Mouse (Mus musculus) embryonic facial prominence, embryonic 12.5 days (tissue): ENCODE results near the gene St6galnac5. TPM values are rescaled to one million over a fixed set of nuclear protein-coding genes. Genes with fewer than 3 reads are reported as not detected.

Source experiments
- ATAC-seq: fragments of 200-750 bp; cut with Nextera tagmentation; 2 replicates; pipeline ENCODE4 v1.8.0; 2017; ENCODE audit not compliant: insufficient number of reproducible peaks, insufficient read depth, low FRiP score, low TSS enrichment
- H3K27ac ChIP-seq: fragments of 300-500 bp; sonication (generic); 2 replicates; pipeline ENCODE4 v1.5.1; 2016; ENCODE audit warnings: mild to moderate bottlenecking
- H3K27me3 ChIP-seq: fragments of 300-500 bp; sonication (generic); 2 replicates; pipeline ENCODE4 v1.6.1; 2016; ENCODE audit warnings: mild to moderate bottlenecking, moderate library complexity
- H3K36me3 ChIP-seq: fragments of 300-500 bp; sonication (generic); 2 replicates; pipeline ENCODE4 v1.6.1; 2016; ENCODE audit warnings: mild to moderate bottlenecking
- H3K4me1 ChIP-seq: fragments of 300-500 bp; sonication (generic); 2 replicates; pipeline ENCODE4 v1.6.1; 2016
- H3K4me2 ChIP-seq: fragments of 300-500 bp; sonication (generic); replicated peaks from 2 replicates; pipeline ENCODE4 v1.6.1; 2016; ENCODE audit warnings: mild to moderate bottlenecking, moderate library complexity
- H3K4me3 ChIP-seq: fragments of 300-500 bp; sonication (generic); 2 replicates; pipeline ENCODE4 v1.5.1; 2016; ENCODE audit warnings: mild to moderate bottlenecking
- H3K9ac ChIP-seq: fragments of 300-500 bp; sonication (generic); 2 replicates; pipeline ENCODE4 v1.6.1; 2016; ENCODE audit warnings: mild to moderate bottlenecking, moderate library complexity
- H3K9me3 ChIP-seq: fragments of 300-500 bp; sonication (generic); 2 replicates; pipeline ENCODE4 v1.6.1; 2016; ENCODE audit warnings: mild to moderate bottlenecking, moderate library complexity
- WGBS: fragments of 180-500 bp; shearing (Covaris S2); methylation state at CpG from one replicate; pipeline ENCODE4 v1.1.7; 2016; 5-methylcytosine and 5-hydroxymethylcytosine counted together
- polyA plus RNA-seq: library from polyadenylated mRNA; unstranded; fragments of >200 nt; fragmentation: Nextera tagmentation; extraction: Ambion mirVana; gene quantifications from 2 replicates; pipeline ENCODE4 v1.2.1, GENCODE M21; 2016

Gene St6galnac5
- polyA plus RNA-seq, 1 experiment from 2014 or later: 2.4 TPM

GRCm38 (mm10) chr3:152855006-152855614 is 126.9 kb downstream of the St6galnac5 start:
- Histone ChIP-seq H3K4me3 (no peak overlapping the region), H3K9ac (no peak overlapping the region), H3K27me3 (no peaks in the 10 kb centered on the region), H3K27ac (no peak overlapping the region), H3K4me1 (peaks cover 9% of the 10 kb centered on the region), H3K9me3 (no peaks in the 10 kb centered on the region), H3K36me3 (no peaks in the 10 kb centered on the region), H3K4me2 (no peak overlapping the region)
- WGBS: 39% methylated on average over 12 of the region's 12 CpGs
- no peak for ATAC-seq

DNA sequence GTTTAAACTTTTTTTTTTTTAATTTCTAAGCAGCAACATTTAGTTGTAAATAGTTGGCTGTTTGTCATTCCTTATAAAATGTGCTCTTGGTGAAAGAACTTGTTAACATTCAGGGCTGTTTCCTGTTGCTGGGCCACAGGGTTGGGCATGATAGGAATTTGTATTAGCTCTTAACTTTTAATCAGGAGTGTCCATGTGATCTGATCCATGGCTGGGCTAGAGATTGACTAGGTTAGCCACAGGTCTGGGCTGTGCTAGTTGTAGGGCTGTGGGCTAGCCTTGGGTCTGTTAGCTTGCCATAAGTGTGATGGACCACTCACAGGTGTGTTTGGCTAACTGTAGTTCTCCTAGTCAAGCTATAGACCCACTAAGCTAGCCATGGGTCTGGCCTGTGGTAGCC is 138.1 kb downstream of the St6galnac5 start:
- no peaks in the 10 kb centered on the region for H3K27me3 ChIP-seq
- H3K4me3 ChIP-seq: no peak overlapping the region
- no peaks in the 10 kb centered on the region for H3K9me3 ChIP-seq
- no peak for ATAC-seq
- H3K27ac ChIP-seq: no peak overlapping the region
- 0 out of 2 replicates have a peak, but pooled peaks cover 6% of the 10 kb centered on the region for H3K4me1 ChIP-seq
- no peaks in the 10 kb centered on the region for H3K36me3 ChIP-seq
- H3K4me2 ChIP-seq: no peak overlapping the region
- H3K9ac ChIP-seq: no peak overlapping the region

DNA sequence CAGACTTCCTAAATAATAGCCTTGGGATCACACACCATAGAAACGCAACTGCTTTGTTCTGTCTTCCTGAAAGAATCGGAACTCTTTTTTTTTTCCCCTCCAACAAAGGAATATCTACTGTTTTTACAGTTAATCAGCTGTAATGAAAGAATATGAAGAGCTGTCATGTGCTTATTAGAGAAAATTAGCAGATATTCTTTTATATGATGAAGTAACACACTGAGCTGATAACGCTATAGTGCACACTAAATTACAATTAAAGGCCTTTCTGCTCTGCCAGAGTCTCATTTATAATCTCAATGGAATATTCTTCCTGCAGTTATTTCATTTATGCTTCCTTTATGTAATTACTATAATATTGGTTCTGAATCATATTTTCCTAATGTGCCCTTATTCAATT is 139.4 kb downstream of the St6galnac5 start:
- ATAC-seq: no peak
- Histone ChIP-seq H3K36me3 (no peaks in the 10 kb centered on the region), H3K4me3 (no peak overlapping the region), H3K4me2 (no peak overlapping the region), H3K9ac (no peak overlapping the region), H3K4me1 (0 out of 2 replicates have a peak, but pooled peaks cover 6% of the 10 kb centered on the region), H3K9me3 (no peaks in the 10 kb centered on the region), H3K27me3 (no peaks in the 10 kb centered on the region), H3K27ac (no peak overlapping the region)
- WGBS: 80% methylated on average over 3 of the region's 3 CpGs

DNA sequence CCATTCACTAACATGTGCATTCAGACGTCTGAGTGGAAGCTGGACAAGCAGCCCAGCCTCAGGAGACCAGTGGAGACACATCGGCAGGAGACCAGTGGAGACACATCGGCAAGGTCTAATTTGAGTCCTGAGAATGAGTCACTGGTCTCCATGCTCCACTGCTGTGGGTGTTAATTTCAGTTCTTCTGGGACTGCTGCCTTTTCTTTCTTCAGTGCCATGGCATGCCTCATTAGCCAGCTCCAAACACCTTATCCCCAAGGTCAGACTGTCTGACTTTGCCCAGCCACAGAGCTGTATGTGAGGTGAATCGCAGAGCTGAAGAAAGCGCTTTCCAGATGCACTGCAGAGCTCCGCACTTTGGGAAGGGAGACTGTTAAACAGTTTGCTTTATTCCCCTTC is 140.8 kb downstream of the St6galnac5 start:
- Histone ChIP-seq H3K36me3 (no peaks in the 10 kb centered on the region), H3K4me2 (no peak overlapping the region), H3K27ac (no peak overlapping the region), H3K9me3 (no peaks in the 10 kb centered on the region), H3K9ac (no peak overlapping the region), H3K27me3 (no peaks in the 10 kb centered on the region), H3K4me3 (no peak overlapping the region), H3K4me1 (no peaks in the 10 kb centered on the region)
- no peak for ATAC-seq
- 82% methylated on average over 6 of the region's 6 CpGs for WGBS

- Histone ChIP-seq H3K36me3 (no peaks in the 10 kb centered on the region), H3K4me3 (no peak overlapping the region), H3K4me2 (no peak overlapping the region), H3K9ac (no peak overlapping the region), H3K27me3 (no peaks in the 10 kb centered on the region), H3K9me3 (no peaks in the 10 kb centered on the region), H3K4me1 (no peaks in the 10 kb centered on the region), H3K27ac (no peak overlapping the region)
- ATAC-seq: no peak
- WGBS: 88% methylated on average over 1 of the region's 1 CpGs
Observed at GRCm38 (mm10) chr3:152837938-152838337, 144.1 kb downstream of the St6galnac5 start.

DNA sequence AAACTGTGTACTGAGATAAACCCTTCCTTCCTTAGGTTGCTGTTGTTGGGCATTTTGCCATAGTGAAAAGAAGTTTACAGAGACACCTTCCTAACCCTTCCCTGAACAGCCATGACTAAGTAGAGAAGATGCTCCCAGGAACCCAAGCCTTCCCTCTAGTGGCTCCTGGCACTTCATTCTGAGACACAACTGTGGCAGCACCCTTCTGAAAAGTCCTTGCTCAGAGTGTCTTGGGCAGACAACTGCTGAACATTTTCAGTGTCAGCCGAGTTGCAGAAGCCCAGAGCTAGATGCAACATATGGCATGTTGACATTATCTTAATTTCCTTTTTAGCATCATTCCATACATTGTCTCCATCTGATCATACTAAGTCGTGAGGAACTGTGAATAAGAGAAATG is 144.6 kb downstream of the St6galnac5 start:
- 67% methylated on average over 2 of the region's 2 CpGs for whole genome bisulfite sequencing

DNA sequence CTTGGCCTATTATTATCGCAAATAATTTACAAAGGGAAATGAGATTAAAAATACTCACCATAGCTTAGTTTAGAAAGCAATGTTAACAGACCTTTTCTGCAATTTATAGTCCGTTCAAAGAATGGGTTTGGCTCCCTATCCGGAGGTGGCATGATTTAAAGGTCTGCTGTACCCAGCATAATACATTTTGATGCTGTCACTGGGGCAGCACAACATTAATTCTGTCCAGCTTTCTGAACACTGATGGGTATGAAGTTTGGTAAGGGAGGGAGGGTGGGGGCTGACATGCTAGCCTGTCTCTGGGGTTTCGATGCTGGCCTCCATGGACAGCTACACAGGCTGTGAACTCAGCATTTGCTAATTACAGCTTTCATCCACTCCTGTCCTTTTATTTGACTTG is 149.6 kb downstream of the St6galnac5 start:
- Histone ChIP-seq H3K4me2 (no peak overlapping the region), H3K4me3 (no peak overlapping the region), H3K27me3 (no peaks in the 10 kb centered on the region), H3K4me1 (no peaks in the 10 kb centered on the region), H3K9me3 (no peaks in the 10 kb centered on the region), H3K36me3 (no peaks in the 10 kb centered on the region), H3K9ac (no peak overlapping the region), H3K27ac (no peak overlapping the region)
- WGBS: 90% methylated on average over 4 of the region's 4 CpGs
- ATAC-seq: no peak

More for the DNA sequence above, 144.6 kb downstream of the St6galnac5 start:
- H3K36me3 ChIP-seq: no peaks in the 10 kb centered on the region
- no peaks in the 10 kb centered on the region for H3K9me3 ChIP-seq
- no peaks in the 10 kb centered on the region for H3K4me1 ChIP-seq
- ATAC-seq: no peak
- no peaks in the 10 kb centered on the region for H3K27me3 ChIP-seq
- no peak overlapping the region for H3K4me2 ChIP-seq
- no peak overlapping the region for H3K4me3 ChIP-seq
- H3K9ac ChIP-seq: no peak overlapping the region
- H3K27ac ChIP-seq: no peak overlapping the region

GRCm38 (mm10) chr3:152831974-152832373 is 150.1 kb downstream of the St6galnac5 start:
- Histone ChIP-seq H3K27ac (no peak overlapping the region), H3K4me2 (no peak overlapping the region), H3K9me3 (no peaks in the 10 kb centered on the region), H3K27me3 (no peaks in the 10 kb centered on the region), H3K9ac (no peak overlapping the region), H3K4me1 (no peaks in the 10 kb centered on the region), H3K4me3 (no peak overlapping the region), H3K36me3 (no peaks in the 10 kb centered on the region)
- no peak for ATAC-seq
- 88% methylated on average over 9 of the region's 9 CpGs for WGBS

- H3K27ac ChIP-seq: no peak overlapping the region
- H3K4me2 ChIP-seq: no peak overlapping the region
- H3K9ac ChIP-seq: no peak overlapping the region
- no peaks in the 10 kb centered on the region for H3K4me1 ChIP-seq
- H3K27me3 ChIP-seq: no peaks in the 10 kb centered on the region
- H3K36me3 ChIP-seq: no peaks in the 10 kb centered on the region
- H3K4me3 ChIP-seq: no peak overlapping the region
- ATAC-seq: no peak
- 72% methylated on average over 3 of the region's 3 CpGs for WGBS
- H3K9me3 ChIP-seq: no peaks in the 10 kb centered on the region
Observed at GRCm38 (mm10) chr3:152831377-152831776, 150.7 kb downstream of the St6galnac5 start.

DNA sequence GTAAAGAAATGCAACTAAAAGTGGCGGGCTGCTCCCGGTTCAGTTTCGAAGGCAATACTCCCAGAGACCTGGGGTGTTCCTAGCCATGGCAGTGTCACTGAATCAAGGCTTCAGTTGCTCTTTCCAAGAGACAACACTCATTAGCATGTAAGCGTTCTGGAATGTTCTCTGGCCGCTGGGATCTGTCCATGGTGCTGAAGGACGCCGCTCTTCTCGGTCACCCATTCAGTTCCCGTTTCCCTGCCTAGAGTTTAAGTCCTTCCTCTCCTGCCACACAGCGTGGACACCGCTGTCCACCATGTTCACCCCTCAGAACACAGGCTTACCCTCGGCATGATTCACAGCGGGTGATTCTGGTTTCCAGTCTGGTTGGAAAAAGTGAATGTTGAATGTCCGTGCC is 160.8 kb downstream of the St6galnac5 start:
- Histone ChIP-seq H3K4me3 (no peak overlapping the region), H3K27ac (no peak overlapping the region), H3K9me3 (no peaks in the 10 kb centered on the region), H3K27me3 (no peaks in the 10 kb centered on the region), H3K4me1 (no peaks in the 10 kb centered on the region), H3K4me2 (no peak overlapping the region), H3K9ac (no peak overlapping the region), H3K36me3 (no peaks in the 10 kb centered on the region)
- WGBS: 58% methylated on average over 14 of the region's 14 CpGs
- ATAC-seq: no peak

- no peaks in the 10 kb centered on the region for H3K9me3 ChIP-seq
- no peak for ATAC-seq
- no peaks in the 10 kb centered on the region for H3K4me1 ChIP-seq
Observed at GRCm38 (mm10) chr3:152820406-152820805, 161.6 kb downstream of the St6galnac5 start.

GRCm38 (mm10) chr3:152815110-152815509 is 166.9 kb downstream of the St6galnac5 start:
- Histone ChIP-seq H3K9me3 (no peaks in the 10 kb centered on the region), H3K27me3 (no peaks in the 10 kb centered on the region), H3K4me2 (no peak overlapping the region), H3K4me1 (no peaks in the 10 kb centered on the region), H3K4me3 (no peak overlapping the region), H3K36me3 (no peaks in the 10 kb centered on the region), H3K9ac (no peak overlapping the region), H3K27ac (no peak overlapping the region)
- no peak for ATAC-seq
- 89% methylated on average over 5 of the region's 5 CpGs for WGBS

More at GRCm38 (mm10) chr3:152820406-152820805, 161.6 kb downstream of the St6galnac5 start:
- no peak overlapping the region for H3K9ac ChIP-seq
- no peak overlapping the region for H3K27ac ChIP-seq
- H3K36me3 ChIP-seq: no peaks in the 10 kb centered on the region
- no peak overlapping the region for H3K4me3 ChIP-seq
- no peak overlapping the region for H3K4me2 ChIP-seq
- no peaks in the 10 kb centered on the region for H3K27me3 ChIP-seq
- WGBS: 77% methylated on average over 3 of the region's 3 CpGs
